Mouse (Mus musculus) liver, adult (tissue): ENCODE measurements around the gene Prps1l3.

ENCODE experiments used
- GATA4 ChIP-seq: IDR thresholded peaks from 2 replicates; pipeline ENCODE4 v1.6.1; 2014; ENCODE audit warnings: mild to moderate bottlenecking, low read length; ENCODE audit not compliant: insufficient replicate concordance

The Prps1l3 gene

GRCm38 (mm10) chr12:57230192-57230706, at the start of gene Prps1l3, which contains the start of gene Mipol1:
Gene Prps1l3 (plus strand): TSS chr12:57230412.
Gene Mipol1 (plus strand): TSS chr12:57230427.
- TF ChIP-seq GATA4, result no peak; the same call in 1 of the 2 replicates

GRCm38 (mm10) chr12:57184401-57185147, 45.6 kb upstream of the Prps1l3 start:
- TF ChIP-seq GATA4, result no peak

DNA sequence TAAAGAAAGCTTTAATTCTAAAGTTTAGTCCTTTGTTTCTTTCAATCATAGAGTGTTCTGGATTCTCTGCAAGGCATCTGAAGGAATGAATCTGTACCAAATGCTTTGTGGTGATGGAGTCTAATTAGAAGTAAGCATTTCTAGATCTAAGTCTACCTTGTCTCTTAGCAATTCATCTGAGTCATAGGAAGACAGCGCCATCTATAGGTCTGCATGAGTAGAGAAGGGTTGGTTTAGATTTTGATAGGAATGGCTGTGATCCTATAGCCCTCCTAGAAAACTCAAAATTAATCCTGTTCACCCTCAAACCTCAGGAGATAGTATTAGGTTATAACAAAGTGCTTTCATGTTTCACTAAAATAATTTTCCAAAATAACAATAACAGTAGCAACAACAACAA, 44.7 kb upstream of the Prps1l3 start:
- TF ChIP-seq GATA4, result no peak

- TF ChIP-seq GATA4, result no peak
Measured at GRCm38 (mm10) chr12:57186126-57186525, 44.1 kb upstream of the Prps1l3 start.

DNA sequence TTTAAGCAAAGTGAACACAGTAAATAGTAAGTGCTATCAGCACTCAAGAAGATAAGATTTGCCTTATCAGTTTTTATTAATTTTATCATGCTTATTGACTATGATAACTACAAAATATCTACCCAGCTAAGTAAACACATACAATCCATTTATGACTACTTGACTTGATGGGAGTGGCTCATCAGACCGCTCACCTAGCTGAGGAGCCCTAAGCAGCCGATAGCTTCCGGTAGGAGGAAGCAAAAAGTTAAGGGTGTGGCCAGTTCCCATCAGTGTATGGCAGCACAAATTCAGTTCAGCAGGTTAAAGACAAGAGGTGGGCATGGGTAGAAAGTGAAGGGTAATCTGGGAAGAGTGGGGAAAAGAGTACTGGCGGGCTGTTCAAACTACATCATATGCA, 43.2 kb upstream of the Prps1l3 start:
- no peak for TF ChIP-seq GATA4

DNA sequence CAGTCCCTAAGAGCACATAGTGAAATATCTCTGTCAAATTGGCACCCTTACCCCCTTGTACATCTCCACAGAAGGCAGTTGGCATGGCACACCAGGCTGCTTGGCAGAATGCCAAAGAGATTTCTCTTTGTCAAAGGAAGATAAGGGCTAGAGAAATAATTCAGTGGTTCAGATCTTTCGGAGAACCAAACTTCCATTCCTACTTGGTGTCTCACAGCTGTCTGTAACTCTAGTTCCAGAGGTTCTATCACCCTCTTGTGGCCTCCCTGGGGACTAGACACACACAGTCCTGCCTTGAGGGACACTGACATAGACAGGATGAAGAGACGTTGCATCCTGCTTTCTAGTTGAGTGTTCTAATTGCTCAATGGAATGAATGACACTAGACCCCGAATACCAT, 35.6 kb upstream of the Prps1l3 start:
- no peak for TF ChIP-seq GATA4

DNA sequence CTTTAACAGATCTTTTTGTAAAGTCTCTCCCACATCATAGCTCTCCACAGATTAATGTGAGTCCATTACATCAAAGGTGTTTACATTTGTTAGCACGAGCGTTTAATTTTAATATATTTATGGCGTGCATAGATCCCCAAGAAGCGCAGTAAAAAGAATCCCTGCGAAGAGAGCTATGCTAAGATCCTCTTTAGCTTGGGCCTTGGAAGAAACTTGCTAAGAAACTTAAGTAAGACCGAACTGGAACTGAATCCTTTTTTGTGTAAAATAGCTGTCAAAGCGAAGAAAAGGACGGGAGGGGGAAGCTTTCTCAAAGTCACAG, 34.0 kb upstream of the Prps1l3 start:
- TF ChIP-seq GATA4, result no peak

- no peak; the same call in 1 of the 2 replicates for TF ChIP-seq GATA4
Measured at GRCm38 (mm10) chr12:57196608-57197362, 33.4 kb upstream of the Prps1l3 start.

GRCm38 (mm10) chr12:57197363-57198026, 32.7 kb upstream of the Prps1l3 start, which contains the start of gene Slc25a21:
Gene Slc25a21 (minus strand): TSS chr12:57197472.
- TF ChIP-seq GATA4, result no peak

DNA sequence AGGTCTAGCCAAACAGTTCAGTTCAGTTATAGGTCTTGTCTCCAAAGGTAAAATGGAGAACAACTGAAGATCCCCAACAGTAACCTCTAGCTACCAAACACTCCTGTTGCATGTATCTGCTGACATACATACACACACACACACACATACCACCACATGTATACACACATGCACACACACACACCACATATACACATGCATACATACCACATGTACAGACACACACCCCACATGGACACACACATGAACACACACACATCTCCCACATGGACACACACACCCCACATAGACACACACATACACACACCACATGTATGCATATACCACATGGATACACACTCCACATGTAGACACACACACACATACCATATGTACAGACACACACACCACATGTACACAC, 31.9 kb upstream of the Prps1l3 start:
- TF ChIP-seq GATA4, result no peak

- TF ChIP-seq GATA4, result no peak
Measured at GRCm38 (mm10) chr12:57199427-57199826, 30.8 kb upstream of the Prps1l3 start.

GRCm38 (mm10) chr12:57201901-57202300, 28.3 kb upstream of the Prps1l3 start:
- no peak for TF ChIP-seq GATA4

GRCm38 (mm10) chr12:57204276-57204851, 25.8 kb upstream of the Prps1l3 start:
- TF ChIP-seq GATA4, result no peak

DNA sequence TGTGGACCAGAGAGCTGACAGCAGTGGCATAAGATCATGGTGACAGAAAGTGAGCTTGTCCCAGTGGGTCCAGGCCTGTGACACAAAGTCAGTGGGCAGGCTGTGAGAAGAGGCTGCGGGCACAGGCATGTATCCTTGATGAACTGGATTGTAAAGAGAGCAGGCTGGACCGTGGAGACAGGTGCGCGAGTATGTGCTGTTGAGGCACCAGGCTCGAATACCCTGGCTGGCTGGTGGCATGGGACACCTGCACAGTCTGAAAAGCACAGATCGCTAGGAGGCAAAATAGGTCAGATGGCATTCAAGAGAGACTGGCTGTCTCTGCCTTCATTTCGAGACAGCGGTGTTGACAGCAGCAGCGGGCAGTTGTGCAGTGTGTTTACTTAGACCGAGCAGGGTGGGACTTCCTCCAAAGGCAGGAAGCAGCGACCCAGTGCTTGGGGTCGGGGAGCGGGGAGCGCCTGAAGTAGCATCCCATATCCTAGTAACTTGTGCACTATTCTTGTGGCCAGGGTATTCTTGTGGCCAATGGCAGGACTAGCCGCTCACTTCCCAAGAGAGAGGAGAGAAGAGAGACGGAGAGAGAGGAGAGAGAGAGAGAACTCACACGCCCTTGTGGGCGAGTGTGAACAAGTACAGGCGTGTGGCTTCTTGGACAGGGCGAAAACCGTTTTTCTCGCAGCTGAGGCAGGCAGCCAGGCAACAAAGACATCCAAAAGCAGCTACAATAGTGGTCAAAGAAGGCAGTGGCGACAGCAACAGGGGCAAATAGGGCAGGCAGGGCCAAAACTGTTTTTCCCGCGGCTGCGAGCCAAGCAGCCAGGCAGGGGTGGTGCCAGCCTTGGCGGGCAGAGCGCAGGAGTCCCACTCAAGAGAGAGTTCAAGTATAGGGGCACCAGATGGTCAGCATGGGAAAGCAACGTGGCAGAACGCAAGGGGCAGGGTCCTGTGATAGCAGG, 18.6 kb upstream of the Prps1l3 start:
- TF ChIP-seq GATA4, result no peak
